Mouse (Mus musculus) heart, adult 8-10 months (tissue): Measurements from ENCODE around the gene Cxcr5. TPM values are rescaled to one million over a fixed set of nuclear protein-coding genes. Genes with fewer than 3 reads are reported as not detected.

Source experiments
- DNase-seq: peaks from one replicate; pipeline ENCODE4 v3.0.0; 2022; ENCODE audit warnings: low spot score
- total RNA-seq, 4 experiments: library from RNA; stranded (reverse); gene quantifications; 2 replicates each; pipeline ENCODE4 v1.2.4; 2022

Gene Cxcr5
- total RNA-seq, 4 experiments from 2014 or later, result 0.11 to 0.72 (median 0.14) TPM; not detected in 1

DNA sequence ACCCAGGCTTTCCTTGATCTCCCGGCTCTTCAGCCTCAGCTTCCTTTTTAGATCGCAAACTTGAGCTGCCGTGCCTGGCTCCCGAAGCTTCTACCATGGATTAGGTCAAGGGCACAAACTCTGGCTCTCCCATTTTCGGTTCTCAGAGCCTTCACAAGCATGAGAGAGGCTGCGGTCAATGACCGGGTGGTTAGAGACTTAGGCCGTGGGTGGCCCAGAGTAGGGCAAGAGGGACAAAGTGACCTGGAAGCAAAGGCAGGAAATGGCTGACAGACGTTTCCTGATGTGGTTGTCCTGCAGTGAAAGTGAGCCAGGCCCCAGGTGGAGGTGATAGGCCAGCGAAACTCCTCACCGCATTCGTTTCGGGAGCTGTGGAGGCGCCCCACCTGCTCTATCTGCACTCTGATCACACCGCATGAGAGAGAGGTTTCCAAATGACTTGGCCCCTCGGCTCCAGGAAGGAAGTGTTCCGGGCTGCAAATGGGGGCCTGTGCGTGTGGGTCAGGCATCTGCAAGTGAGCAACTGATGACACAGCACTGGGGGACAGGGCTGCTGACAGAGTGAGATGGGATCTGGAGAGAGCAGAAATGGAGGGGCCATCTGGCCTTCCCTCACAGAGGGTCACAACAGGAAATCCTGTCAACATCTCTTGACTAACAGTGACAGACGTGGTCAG, 23.9 kb downstream of the Cxcr5 start:
- no peak for DNase-seq

DNA sequence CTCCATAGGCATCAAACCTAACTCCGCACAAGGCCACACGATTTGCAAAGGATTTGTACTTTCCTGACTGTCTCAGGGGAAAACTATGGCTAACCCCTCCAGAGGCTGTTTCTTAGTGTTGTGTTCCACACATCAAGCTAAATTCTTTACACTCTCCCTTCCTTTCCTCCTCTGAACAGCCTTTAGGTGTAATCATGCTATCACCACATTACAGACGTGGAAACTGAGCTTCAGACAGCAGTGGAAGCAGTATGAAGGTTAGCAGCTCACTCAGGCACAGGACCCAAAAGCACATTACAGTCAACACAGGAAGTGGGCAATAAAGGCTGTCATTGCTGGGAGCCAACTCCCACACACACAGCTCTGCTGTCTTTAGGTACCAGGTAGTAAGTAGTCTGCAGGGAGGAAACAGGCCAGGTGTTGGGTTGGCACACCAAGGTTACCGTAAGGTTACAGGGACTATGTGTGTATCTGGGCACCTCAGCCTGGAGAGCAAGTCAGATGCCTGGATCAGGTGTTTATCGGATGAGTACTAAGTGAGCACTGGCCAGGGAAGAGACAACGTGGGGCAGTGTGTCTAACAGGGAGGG, 28.6 kb downstream of the Cxcr5 start:
- DNase-seq, result no peak

DNA sequence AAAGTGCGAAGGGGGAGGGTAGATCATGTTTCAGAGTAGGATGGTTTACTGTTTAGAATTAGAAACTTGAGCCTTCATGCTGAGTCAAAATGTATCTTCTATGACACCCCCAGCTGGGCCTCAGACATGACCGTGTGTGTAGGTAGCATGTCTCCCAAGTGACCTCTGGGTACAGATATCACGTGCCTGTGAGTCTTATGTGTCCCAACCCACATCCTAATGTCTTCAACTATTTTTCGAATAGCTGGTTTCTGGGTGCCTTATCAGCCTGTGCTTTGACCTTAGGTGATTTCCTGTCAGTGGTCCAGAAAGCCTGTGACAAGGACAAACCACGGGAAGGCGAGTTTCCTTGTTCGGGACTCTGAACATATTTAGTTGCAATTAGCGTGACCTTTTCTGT, 33.3 kb downstream of the Cxcr5 start:
- DNase-seq, result peak; percentile 43

DNA sequence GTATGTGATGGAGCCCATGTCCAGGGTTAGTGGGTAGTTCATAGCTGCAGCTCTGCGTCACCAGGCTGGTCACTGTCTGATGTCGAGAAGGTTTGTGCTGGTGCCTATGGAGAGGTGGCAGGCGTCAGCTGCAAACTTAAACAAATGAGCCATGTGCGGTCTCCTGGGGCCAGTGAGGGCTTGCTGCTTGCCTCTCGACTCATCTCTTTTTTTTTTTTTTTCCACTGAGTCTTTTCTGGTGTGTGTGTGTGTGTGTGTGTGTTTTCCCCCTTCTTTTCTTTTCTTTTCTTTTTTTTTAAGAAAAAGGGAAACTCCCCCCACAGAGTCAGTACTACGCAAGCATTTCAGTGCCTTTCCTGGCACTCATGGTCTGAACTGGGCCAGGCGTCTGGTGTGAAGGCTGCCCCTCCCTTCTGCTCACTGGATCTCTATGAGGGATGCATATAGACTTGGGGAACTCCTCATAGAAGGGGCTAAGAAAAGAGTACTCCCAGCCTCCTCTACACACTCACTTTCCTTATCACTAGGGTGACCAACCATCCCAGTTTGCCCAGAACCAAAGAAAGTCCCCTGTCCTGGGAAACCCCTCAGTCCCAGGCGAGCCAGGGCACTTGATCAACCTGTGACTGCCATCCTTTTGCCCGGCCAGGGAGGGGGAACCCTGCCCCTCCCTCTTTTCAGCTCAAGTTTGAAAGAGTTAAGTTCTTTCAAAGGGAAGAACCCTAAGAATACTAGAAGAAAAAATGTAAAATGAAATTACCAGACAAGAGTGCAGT, 35.2 kb downstream of the Cxcr5 start:
- DNase-seq, result no peak

DNA sequence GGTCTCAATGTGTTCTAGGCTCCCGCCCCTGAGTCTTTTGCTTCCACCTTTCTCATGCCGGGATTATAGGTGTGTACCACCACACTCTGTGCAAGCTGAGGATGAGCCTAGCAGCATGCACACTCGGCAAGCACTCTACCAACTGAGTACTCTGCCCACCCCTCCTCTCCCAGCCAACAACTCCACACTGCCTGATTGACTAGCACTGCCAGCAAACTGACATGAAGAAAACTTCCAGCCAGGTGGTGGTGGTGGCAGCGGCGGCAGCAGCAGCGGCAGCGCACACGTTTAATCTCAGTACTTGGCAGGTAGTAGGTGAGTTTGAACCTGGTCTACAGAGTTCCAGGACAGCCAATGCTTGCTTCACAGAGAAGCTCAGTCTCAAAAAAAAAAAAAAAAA, 36.1 kb downstream of the Cxcr5 start:
- DNase-seq, result no peak

DNA sequence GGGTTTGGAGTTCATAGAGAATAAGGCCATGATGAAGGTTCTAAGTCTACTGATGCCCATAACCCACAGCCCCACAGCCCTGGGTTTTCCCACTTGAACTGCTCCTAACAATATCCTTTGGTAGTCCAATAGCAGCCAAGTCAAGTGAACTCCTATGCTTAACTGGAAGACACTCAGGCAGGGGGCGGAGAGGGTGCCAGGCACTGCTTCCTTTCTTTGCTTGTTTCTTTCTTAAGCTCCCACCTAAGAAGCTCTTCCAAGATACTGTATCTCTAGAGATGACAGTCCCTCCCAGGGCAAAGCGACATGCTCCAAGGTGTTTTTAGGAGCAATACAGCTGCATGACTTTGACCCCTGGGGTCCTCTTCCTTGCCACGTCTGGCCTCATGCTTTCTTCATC, 36.7 kb downstream of the Cxcr5 start:
- no peak for DNase-seq

DNA sequence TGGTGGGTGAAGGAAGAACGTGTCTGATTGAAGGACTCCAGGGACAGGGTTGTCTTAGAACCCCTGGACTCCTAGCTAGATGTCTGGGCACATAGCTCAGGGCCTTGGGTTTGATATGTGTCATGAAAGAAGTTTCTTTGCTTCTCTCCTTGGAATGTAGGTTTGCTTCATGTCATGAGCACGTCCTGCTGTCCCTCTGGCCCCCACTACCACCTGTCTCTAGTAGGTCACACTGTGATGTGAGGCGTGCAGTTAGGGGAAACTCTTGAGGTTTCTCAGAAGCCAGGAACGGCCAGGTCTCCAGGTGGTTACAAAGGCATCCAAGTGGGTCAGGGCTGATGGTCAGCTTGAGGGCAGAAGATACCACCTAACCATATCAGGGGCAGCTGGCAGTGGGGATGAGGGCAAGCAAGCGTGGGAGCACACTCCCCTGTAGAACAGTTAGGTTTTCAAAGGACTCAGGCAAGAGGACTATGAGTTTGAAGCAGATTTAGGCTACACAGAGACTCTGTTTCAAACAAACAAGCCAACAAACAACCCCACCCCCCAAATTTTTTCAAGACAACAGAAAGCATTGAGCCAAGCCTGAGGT, 37.3 kb downstream of the Cxcr5 start:
- no peak for DNase-seq

DNA sequence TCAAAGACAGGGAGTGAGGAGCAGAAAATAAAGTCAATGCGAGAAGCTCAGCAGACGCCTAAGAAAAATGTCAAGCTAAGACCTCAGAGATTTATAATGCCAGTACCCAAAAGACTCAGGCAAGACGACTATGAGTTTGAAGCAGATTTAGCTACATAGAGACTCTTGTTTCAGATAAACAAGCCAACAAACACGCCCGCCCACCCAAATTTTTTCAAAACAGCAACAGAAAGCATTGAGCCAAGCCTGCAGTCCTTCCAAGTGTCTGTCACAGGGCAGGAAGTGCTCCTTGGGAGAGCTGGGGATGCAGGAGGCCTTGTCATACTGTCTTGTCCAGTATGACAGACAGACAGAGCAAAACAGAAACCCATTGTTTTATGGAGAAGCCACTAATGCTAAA, 38.0 kb downstream of the Cxcr5 start:
- DNase-seq, result no peak

DNA sequence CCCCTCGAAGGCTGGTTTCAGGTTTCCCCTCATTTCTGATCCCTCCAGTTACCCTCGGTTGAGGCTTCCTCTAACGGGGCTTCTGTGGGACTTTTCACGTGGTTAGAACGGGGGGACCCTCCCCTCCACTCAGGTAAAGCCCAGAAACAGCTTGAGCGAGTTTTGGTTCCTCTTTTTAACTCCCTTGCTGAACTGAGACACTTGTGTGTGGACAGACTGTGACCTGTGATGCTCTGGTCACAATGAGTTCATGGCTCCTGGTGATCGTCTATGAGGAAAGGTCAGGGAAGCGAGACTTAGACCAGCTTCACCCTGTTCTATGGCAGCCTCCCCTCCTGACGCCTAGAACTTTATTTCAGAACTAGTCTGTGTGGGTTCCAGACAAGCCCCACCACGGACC, 39.8 kb downstream of the Cxcr5 start:
- no peak for DNase-seq

DNA sequence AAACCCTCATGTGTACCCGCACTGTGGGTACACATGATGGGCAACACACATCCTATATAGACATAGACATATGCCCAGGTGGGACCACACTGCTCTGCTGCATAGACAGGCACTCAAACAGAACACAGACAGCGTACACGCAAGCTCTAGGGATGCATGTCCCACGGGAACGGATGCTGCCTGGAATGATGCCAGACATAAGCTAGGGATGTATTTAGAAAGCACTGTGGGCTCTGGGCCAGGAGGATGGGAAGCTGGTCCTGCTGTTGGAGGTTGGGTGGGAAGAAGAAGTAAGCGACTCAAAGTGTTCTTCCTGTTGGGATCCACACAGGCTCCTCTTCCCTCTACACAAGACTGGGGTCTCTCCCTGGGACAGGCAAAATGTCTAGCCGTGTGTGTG, 43.6 kb downstream of the Cxcr5 start:
- no peak for DNase-seq

DNA sequence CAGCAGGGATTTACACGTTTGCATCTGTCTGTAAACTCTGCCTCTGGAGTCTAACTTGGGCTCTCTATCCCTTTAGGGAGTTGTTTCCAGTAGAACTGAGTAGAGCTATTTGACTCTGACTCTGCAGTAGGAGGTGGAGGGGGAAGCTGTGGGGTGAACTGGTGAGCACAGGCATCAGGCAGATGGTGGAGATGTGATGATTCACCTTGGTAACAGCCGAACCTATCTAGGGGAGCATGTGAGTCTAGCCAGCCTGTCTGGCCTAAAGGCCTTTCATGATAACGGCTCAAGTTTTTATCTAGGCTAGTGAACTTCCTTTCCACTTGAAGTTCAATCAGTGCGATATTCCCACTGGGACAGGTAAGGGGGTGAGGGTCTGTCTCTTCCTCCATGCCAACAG, 44.3 kb downstream of the Cxcr5 start:
- no peak for DNase-seq

DNA sequence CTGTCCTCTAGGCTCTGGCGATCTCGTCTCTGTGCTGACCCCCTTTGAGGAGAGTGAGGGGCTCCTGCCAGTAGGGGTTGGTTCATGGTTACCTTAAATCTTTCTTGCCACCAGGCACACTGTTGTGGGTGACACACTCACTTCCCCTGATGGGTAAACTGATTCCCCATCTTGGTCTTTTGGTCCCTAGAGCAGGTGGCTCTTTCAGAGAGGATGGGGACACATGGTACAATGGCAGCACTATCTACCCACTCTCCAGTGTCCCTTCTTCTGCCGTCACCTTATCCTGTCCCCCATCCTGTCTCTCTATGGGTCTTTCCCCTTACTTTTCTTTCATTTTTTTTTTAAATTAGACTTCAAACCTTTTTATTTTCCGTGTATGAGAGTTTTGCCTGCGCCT, 45.8 kb downstream of the Cxcr5 start:
- DNase-seq, result no peak

DNA sequence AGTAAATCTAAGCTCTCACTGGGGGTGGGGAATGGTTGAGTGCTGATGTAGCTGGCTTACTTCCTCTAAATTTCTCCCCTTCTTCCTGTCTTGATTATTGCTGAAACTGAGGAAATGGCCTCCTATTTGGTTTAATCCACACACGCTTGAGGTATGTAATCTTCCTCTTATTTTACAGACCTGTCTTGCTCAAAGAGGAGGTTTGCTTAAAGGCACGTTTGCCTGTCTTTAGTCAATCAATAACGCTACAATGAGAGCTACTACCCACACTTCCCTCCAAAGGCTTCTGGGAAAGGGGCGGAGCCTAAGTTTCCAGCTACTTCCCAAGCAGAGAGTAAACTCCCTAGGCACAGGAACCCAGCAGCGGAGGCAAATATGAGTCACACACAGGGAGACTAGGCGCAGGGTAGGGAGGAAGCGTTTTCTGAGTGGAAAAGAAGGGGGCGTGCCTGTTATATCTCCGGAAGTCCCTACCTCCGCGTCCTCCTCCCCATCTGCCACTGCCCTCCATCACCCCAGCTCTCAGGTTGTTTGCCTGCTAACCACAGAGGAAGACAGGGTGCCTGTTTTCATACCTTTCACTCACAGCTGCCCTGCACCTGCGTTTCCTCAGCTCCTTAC, 46.4 kb downstream of the Cxcr5 start:
- no peak for DNase-seq

DNA sequence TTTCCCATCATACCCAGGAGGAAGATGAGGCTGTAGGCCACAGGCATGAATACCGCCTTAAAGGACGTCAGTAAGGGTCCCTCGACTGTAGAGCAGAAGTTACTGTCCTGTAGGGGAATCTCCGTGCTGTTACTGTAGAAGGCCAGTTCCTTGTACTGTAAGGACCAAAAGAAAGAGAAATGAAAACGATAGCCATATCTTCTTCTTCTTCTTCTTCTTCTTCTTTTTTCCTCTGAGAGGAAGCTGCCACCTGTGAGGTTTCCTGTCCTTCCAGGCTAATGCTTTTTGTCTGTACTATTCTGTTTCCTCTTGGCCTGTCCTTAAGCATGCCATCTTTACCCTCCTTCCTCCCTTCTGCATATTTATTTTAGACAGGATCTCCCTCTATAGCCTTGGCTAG, 47.5 kb downstream of the Cxcr5 start:
- no peak for DNase-seq

DNA sequence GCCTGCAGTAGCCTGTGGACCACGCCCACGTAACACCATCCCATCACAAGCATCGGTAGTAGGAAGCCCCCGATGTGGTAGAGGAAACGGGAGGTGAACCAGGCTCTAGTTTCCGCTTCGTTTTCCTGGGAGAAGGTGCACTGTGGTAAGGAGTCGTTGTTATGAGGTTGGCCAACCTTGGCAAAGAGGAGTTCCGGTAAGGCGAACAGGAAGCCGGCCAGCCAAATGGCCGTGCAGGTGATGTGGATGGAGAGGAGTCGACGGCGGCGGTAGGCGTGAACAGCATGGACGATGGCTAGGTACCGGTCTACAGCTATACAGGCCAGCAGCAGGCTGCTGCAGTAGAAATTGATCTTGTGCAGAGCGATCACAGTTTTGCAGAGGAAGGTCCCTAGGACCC, 48.1 kb downstream of the Cxcr5 start:
- no peak for DNase-seq

DNA sequence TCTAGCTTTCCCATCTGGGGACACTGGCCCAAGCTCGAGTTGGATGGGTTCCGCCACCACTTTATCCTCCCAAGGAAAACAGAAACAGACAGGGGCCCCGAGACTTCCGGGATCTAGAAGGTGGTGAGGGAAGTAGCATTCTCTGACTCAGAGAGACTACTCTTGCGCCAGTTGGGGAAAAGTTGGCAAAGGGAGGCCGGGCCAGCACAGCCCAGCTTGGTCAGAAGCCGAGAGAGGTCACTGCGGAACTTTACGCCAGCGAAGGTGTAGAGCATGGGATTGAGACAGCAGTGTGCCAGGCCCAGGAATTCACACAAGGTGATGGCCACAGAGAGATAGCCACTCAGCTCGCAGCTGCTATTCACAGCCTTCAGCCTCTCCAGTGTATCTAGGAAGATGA, 48.6 kb downstream of the Cxcr5 start:
- DNase-seq, result no peak

DNA sequence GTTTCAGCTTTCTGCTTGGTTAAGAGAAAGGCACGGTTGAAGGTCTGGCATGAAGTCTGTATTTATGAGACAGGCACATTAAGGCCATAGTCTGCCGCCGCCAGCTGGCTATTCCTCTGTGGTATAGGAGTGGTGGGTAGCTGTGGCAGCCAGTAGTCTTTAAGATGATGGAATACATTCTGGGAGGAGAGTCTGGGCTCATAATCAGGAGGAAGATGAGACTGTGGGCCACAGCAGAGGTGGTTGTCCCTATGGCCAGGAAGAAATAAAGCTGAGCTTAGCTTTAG, 49.0 kb downstream of the Cxcr5 start:
- DNase-seq, result no peak

DNA sequence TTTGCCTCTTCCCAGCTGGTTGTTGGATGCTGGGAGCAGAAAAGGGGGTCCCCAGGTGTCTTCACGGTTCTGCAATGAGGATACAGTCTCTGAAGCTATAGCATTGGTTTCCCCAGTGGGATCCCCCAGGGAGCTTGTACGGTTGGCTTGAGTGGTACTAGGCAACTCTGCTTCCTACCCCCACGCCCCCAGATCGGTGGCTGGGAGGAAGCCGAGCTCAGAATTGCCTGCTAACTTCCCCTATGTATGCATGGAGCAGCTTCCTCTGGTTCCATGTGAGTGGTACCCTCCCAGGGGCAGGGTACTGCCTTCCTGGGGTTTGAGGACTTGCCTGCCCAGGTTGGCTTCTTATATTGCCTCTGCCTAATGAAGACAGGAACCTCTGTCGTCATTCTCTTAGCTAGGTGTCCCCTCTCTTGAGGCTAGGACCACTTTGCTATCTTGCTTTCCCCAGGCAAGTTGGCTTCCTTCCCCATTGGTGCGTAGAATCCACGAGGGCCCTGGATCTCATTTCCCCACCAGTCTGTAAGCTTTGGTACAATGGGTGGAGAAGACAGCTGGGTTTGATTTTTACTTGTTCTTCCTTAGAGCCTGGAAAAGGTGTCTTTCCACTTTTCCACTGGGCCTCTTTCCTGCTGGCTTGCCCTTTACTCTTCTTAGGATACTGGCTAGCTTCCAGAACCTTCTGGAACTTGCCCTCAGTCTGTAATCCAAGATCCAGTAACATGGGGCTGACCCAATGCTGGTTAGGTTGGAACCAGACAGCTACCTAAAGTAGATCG, 49.6 kb downstream of the Cxcr5 start:
- DNase-seq, result no peak

DNA sequence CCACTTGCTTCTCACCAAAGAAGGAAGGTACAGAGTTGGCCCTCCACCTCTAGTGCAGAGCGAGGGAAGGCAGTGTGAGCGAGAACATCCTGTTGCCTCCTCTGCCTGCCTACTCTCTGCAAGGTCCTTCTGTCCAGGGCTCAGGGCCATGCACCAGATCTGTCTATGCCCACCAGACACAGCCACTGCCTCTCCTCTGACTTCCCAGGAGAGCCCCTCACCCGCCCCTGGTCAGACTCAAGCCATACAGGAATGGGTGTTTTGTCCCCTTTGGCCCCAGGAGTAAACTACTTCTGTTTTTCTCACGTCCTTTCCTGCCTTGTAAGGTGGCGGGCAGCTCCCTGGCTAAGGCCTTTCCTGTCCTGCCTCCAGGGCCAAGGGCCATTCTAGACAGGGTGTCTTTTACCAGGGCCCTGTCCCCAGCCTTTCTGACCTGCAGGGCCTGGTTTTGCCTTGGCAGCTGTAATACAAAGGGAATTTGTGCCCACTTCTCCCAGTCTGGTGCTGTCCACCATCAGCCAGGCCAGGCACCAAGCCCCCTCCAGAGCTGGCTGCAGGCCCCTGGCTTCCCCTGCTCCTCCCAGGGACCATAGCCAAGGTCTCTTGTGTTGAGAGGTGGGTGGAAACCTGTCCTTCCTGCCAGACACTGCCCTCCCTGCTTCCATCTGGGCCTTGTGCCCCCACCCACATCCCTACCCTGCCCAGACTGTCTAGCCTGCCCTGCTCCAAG, 50.6 kb downstream of the Cxcr5 start:
- no peak for DNase-seq

DNA sequence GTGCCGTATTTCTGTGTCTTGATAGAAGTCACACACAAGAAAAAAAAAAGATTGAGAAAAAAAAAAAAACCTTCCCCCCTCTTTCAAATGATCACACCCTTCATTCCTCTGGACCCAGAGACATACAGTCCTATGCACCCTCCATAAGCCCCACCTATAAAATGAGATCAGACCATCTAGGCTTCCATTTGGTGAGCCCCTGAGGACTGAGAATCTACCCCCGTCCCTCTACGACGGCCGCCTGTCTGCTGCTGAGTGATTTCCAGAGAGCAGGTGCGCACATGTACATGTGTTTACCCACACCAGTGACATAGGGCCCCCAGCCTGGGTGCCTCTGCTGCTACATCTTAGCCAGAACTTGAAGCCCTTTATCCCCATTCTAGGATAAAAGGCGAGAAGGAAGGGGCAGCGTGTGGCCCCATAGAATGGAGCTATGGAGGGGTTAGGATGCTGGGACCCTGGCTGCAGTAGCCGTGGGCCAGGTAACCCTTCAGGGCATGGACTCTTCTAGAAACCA, 51.3 kb downstream of the Cxcr5 start:
- DNase-seq, result no peak
